Mouse (Mus musculus): ENCODE measurements around the gene Cald1. TPM values are rescaled to one million over a fixed set of nuclear protein-coding genes. Genes with fewer than 3 reads are reported as not detected.

Gene Cald1
- polyA plus RNA-seq, 1 experiment from 2014 or later, result 401 TPM

DNA sequence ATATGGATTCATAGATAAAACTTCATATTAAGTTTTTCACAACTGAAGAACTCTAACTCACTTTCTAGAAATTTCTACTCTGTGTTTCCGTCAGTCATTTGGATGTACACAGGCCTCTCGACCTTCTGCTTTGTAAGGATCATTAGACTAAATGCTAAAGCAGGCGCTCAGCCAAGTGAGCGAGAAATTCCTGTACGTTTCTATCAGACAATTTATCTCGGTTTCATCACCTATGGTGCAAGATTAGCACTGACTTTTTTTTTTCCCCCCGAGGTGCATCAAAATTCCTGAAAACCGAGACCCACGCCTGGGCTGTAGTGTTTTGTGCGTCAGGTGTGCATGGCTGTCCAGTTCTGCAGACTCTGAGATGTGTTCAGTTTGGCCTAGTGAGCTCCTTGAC, 113.3 kb downstream of the Cald1 start:
- no peaks in the 10 kb centered on the region for H3K9me3 ChIP-seq
- 60% methylated on average over 10 of the region's 10 CpGs for WGBS
- H3K4me3 ChIP-seq (replicated peaks), result no peak overlapping the region
- H3K9ac ChIP-seq, result no peak overlapping the region
- H3K27me3 ChIP-seq (replicated peaks), result no peaks in the 10 kb centered on the region
- H3K4me1 ChIP-seq, result peaks cover 26% of the 10 kb centered on the region
- H3K4me2 ChIP-seq, result no peak overlapping the region
- H3K36me3 ChIP-seq, result no peaks in the 10 kb centered on the region
- ATAC-seq (ENCODE audit: insufficient read depth, low FRiP score, low read depth), result no peak
- no peak overlapping the region for H3K27ac ChIP-seq

DNA sequence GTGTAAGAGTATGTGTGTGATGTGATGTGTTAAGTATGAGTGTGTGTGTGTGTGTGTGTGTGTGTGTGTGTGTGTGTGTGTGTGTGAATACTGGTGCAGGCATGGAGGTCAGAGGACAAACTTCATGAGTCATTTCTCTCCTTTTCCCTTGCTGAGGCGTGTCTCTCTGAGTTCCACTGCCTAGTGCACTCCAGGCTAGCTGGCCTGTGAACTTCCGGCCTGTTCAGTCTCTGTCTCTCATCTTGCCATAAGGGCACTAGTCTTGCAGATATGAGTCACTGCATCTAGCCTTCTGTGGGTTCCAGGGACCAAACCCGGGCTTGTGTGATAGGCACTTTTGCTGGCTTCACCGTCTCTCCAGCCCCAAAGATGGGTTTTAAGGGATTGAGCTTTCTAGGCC, 114.9 kb downstream of the Cald1 start:
- Histone ChIP-seq H3K4me2 (no peak overlapping the region), H3K36me3 (no peaks in the 10 kb centered on the region), H3K4me1 (peaks cover 33% of the 10 kb centered on the region), H3K27me3 (replicated peaks) (no peaks in the 10 kb centered on the region), H3K9ac (no peak overlapping the region), H3K4me3 (replicated peaks) (no peak overlapping the region), H3K9me3 (no peaks in the 10 kb centered on the region), H3K27ac (no peak overlapping the region)
- 83% methylated on average over 4 of the region's 4 CpGs for WGBS
- ATAC-seq (ENCODE audit: insufficient read depth, low FRiP score, low read depth), result no peak

DNA sequence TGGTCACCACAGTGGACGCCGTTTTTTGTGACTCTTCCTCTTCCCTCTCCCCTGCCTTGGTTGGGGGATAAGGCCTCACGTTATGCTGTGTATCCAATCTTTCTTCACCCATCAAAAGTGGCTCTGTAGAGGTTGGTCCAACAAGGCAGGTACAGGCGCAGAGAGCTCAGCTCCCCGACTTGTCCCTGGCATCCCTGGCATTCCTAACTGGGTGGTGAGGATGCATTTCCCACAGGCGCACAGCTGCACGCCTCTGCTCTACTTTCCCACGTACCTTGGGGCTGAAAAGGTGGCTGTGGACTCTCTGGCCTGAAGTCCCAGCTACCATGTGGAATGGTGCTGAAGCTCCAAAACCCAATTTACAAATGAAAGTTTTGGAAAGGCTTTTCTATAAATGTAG, 115.5 kb downstream of the Cald1 start:
- H3K4me2 ChIP-seq, result no peak overlapping the region
- H3K9ac ChIP-seq, result no peak overlapping the region
- H3K4me3 ChIP-seq (replicated peaks), result no peak overlapping the region
- no peaks in the 10 kb centered on the region for H3K9me3 ChIP-seq
- H3K27ac ChIP-seq, result no peak overlapping the region
- peaks cover 26% of the 10 kb centered on the region for H3K4me1 ChIP-seq
- no peaks in the 10 kb centered on the region for H3K36me3 ChIP-seq
- 87% methylated on average over 8 of the region's 8 CpGs for WGBS
- no peaks in the 10 kb centered on the region for H3K27me3 ChIP-seq (replicated peaks)
- ATAC-seq (ENCODE audit: insufficient read depth, low FRiP score, low read depth), result no peak

DNA sequence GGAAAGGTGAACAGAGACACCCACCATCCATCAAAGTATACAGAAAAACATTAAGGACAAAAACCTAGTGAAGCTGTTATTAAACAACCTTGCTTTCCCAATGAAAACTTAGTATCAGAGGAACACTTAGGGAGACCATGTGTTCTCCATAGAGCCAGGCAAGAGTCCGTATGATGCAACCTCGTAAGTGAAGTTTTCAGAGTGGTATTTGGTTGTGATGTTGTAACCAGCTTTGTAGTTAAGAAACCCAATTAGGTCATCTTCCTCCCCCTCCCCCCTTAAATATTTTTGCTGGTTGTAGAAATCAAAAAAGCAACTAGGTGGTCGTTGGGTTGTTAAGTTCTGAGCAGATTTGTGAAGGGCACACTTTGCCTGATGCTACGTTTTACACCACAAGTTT, 116.3 kb downstream of the Cald1 start:
- peaks cover 23% of the 10 kb centered on the region; the same call in 1 of the 2 replicates for H3K4me1 ChIP-seq
- WGBS, result 78% methylated on average over 4 of the region's 4 CpGs

DNA sequence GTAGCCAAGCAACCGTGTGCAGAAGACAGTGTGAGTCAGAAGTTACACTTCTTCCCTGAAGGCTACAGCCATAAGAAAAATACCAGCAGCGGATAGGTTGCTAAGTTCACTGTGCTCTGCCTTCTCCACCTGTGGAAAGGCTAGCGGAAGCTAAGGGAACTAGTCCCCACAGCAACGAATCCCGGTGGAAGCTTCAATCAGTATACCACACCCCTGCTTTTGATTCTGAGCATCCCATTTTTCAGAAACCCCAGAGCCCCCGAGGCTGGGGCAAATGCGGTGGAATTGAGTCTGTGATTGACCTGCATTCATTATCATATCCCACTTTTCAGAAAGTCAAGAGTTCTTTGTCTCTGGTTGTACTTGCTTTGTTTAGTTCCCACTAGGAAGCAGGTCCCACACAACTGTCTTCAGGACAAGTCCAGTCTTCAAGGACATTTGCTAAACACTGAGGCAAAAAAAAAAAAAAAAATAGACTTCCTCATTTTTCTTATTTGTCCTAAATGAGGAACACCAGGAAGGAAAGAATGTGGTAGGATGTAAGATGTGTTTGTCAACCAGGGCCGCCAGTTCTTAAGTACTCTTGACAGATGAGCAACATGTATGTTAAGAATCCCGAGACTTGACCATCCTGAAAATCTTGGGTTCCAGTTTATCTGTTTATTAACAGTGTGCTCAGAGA, 118.0 kb downstream of the Cald1 start:
- Histone ChIP-seq H3K36me3 (no peaks in the 10 kb centered on the region), H3K4me3 (replicated peaks) (no peak overlapping the region), H3K27me3 (replicated peaks) (no peaks in the 10 kb centered on the region), H3K9me3 (no peaks in the 10 kb centered on the region), H3K4me2 (no peak overlapping the region), H3K9ac (no peak overlapping the region), H3K4me1 (peaks cover 12% of the 10 kb centered on the region; the same call in 1 of the 2 replicates), H3K27ac (peak overlapping the region; percentile 31; the same call in 1 of the 2 replicates)
- no peak for ATAC-seq (ENCODE audit: insufficient read depth, low FRiP score, low read depth)
- 76% methylated on average over 9 of the region's 9 CpGs for WGBS

More for the DNA sequence above, 116.3 kb downstream of the Cald1 start:
- Histone ChIP-seq H3K36me3 (no peaks in the 10 kb centered on the region), H3K4me2 (no peak overlapping the region), H3K9ac (no peak overlapping the region), H3K4me3 (replicated peaks) (no peak overlapping the region), H3K27ac (no peak overlapping the region), H3K9me3 (no peaks in the 10 kb centered on the region), H3K27me3 (replicated peaks) (no peaks in the 10 kb centered on the region)
- ATAC-seq (ENCODE audit: insufficient read depth, low FRiP score, low read depth), result no peak

DNA sequence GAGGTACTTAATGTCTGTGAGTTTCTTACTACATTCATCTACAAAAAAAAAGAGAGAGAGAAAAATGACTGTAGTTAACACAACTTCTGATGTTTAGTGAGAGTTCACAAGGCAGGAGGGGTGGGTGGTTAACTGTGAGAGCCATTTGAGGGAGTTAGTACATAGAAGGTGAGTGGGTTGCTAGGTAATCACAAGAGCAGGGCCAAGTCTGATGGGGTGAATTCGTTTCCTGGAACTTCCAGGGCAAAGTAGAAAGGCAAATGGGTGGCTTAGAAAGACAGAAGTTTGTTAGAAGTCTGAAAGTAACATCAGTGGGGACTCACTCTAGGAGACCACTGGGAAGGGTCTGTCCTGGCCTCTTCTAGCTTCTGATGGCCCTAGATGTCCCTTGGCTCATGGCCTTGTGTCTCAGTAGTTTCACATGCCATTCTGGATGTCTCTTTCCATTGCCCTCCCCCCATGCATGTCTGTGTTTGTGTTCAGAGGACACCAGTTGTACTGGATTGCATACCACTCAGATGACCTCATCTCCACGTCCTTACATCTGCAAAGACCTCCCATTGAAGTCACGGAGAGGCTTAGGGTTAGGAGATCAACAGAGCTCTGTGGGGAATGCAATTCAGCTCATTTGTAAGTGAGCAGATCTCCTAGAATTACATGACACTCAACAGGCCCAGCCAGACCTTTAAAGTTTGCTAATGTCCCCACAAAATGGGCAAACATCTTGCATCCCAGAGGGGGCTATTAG, 118.8 kb downstream of the Cald1 start:
- Histone ChIP-seq H3K4me3 (replicated peaks) (no peak overlapping the region), H3K9me3 (no peaks in the 10 kb centered on the region), H3K36me3 (no peaks in the 10 kb centered on the region), H3K4me1 (peaks cover 14% of the 10 kb centered on the region), H3K9ac (no peak overlapping the region), H3K27me3 (replicated peaks) (no peaks in the 10 kb centered on the region), H3K4me2 (no peak overlapping the region), H3K27ac (peak overlapping the region; percentile 31; the same call in 1 of the 2 replicates)
- 24% methylated on average over 3 of the region's 3 CpGs for WGBS
- no peak for ATAC-seq (ENCODE audit: insufficient read depth, low FRiP score, low read depth)

DNA sequence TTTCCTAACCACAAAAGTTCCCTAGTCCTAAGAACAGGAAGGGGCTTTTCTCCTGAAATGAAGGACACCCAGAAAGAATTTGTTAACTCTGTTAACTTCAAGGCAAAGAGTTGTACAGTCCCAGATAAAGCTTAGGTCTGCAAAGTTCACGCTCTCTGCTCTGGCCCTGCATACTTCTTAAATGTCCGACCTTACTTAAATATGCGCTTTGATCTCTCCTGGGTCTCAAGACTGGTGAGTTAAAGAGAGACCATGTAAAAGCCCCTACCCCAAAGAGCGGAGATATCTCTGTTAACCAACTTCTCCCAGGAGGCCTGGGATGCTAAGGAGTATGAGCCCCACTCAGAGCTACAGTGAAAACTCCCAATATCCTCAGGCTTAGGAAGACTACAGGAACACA, 119.4 kb downstream of the Cald1 start:
- Histone ChIP-seq H3K9ac (no peak overlapping the region), H3K27ac (peak overlapping the region; percentile 31; the same call in 1 of the 2 replicates), H3K4me2 (no peak overlapping the region), H3K27me3 (replicated peaks) (no peaks in the 10 kb centered on the region), H3K4me3 (replicated peaks) (no peak overlapping the region), H3K36me3 (no peaks in the 10 kb centered on the region), H3K4me1 (peaks cover 14% of the 10 kb centered on the region), H3K9me3 (no peaks in the 10 kb centered on the region)
- no peak for ATAC-seq (ENCODE audit: insufficient read depth, low FRiP score, low read depth)
- 83% methylated on average over 4 of the region's 4 CpGs for WGBS

DNA sequence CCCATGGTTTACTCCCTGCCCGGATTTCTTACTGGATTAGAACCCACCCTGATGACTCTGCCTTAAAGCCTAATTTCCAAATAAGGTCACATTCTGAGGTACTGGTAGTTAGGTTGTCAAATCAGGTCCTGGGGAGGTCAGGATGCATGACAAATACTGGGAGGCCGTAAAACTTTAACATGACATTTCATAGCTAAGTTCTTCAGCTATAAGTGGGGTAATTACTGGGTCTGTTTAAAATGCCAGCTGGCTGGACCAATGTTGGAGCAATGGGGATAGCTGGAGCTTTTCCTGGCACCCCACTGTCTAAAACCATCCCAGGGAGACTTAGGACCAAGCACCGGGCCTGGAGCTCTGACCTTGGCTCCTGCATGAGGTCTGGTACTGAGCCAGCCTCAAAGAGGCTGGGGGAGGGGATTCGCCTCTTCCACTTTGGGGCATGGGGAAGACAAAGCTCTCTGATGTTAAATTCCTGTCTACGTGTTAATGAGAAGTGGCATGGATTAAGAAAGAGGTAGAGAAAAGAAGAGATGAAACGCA, 120.9 kb downstream of the Cald1 start:
- Histone ChIP-seq H3K9me3 (no peaks in the 10 kb centered on the region), H3K27ac (no peak overlapping the region), H3K4me3 (replicated peaks) (no peak overlapping the region), H3K4me1 (peaks cover 14% of the 10 kb centered on the region), H3K36me3 (no peaks in the 10 kb centered on the region), H3K9ac (no peak overlapping the region), H3K4me2 (no peak overlapping the region), H3K27me3 (replicated peaks) (no peaks in the 10 kb centered on the region)
- WGBS, result 72% methylated on average over 6 of the region's 6 CpGs
- no peak for ATAC-seq (ENCODE audit: insufficient read depth, low FRiP score, low read depth)

DNA sequence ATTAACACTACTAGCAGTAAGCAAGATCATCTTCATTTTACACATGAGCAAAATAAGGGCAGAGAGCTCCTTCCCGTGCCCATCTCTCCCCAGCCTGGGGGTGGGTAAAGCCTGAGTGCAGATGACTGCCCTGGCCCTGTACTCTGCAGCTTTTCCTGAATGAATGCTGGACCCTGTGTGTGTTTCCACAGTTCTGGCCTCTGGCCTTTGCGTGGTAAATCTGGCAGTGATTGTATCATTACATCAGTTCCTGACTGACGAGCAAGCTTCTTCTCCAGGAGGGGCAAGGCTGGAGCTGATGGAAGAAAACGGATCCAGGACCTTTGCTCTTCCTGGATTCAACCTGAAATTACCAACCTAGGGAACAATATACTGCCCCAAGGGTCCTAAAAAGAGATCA, 122.1 kb downstream of the Cald1 start:
- H3K4me1 ChIP-seq, result peaks cover 14% of the 10 kb centered on the region
- H3K9ac ChIP-seq, result no peak overlapping the region
- no peaks in the 10 kb centered on the region for H3K36me3 ChIP-seq
- H3K4me2 ChIP-seq, result no peak overlapping the region
- H3K27ac ChIP-seq, result no peak overlapping the region
- no peaks in the 10 kb centered on the region for H3K27me3 ChIP-seq (replicated peaks)
- H3K9me3 ChIP-seq, result no peaks in the 10 kb centered on the region
- WGBS, result 56% methylated on average over 4 of the region's 4 CpGs
- ATAC-seq (ENCODE audit: insufficient read depth, low FRiP score, low read depth), result no peak
- H3K4me3 ChIP-seq (replicated peaks), result no peak overlapping the region

DNA sequence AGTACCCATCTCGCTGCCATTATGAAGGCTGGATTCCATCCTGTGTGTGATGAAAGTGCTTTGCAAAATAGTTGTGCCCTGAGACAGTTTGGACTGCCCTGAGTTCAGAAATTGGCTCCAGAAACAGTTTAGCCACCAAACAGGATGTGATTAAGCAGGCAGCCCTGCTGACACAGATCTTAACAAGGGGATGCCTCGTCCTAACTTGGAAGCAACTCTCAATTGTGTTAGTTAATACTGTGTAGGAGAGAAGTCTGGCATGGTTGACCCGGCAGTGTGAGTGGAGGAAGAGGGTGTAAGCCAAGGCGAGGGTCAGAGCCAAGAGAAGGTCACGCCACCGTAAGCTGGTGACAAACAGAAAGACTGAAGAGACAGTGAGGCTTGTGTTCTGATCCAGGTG, 123.4 kb downstream of the Cald1 start:
- H3K9me3 ChIP-seq, result no peaks in the 10 kb centered on the region

DNA sequence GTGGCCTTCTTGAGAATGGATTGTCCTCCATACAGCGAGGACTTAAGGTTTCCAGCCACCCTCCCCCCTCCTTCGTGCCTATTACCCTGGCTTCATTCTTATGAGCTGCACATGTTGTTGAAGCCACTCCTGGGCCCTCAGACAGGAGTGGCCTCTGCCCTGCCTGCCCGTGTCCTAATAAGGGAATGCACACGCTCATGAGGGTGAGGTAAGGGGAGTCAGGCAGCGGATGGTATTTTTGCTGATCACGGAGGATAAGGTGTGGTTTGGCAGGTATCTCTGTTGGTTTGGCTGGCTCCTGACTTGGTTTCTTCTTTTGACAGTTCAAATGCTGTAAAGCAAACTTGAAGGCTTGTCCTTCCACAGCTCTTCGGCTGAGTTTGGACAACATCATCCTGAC, 124.4 kb downstream of the Cald1 start:
- no peak overlapping the region for H3K9ac ChIP-seq
- no peak overlapping the region for H3K4me3 ChIP-seq (replicated peaks)
- peaks cover 6% of the 10 kb centered on the region for H3K4me1 ChIP-seq
- WGBS, result 80% methylated on average over 7 of the region's 7 CpGs
- H3K4me2 ChIP-seq, result no peak overlapping the region
- H3K36me3 ChIP-seq, result no peaks in the 10 kb centered on the region
- H3K27ac ChIP-seq, result no peak overlapping the region
- H3K27me3 ChIP-seq (replicated peaks), result no peaks in the 10 kb centered on the region
- ATAC-seq (ENCODE audit: insufficient read depth, low FRiP score, low read depth), result no peak
- no peaks in the 10 kb centered on the region for H3K9me3 ChIP-seq

More for the DNA sequence above, 123.4 kb downstream of the Cald1 start:
- Histone ChIP-seq H3K4me2 (no peak overlapping the region), H3K36me3 (no peaks in the 10 kb centered on the region), H3K4me1 (peaks cover 14% of the 10 kb centered on the region), H3K27me3 (replicated peaks) (no peaks in the 10 kb centered on the region), H3K4me3 (replicated peaks) (no peak overlapping the region), H3K9ac (no peak overlapping the region), H3K27ac (no peak overlapping the region)
- no peak for ATAC-seq (ENCODE audit: insufficient read depth, low FRiP score, low read depth)
- 67% methylated on average over 6 of the region's 6 CpGs for WGBS

DNA sequence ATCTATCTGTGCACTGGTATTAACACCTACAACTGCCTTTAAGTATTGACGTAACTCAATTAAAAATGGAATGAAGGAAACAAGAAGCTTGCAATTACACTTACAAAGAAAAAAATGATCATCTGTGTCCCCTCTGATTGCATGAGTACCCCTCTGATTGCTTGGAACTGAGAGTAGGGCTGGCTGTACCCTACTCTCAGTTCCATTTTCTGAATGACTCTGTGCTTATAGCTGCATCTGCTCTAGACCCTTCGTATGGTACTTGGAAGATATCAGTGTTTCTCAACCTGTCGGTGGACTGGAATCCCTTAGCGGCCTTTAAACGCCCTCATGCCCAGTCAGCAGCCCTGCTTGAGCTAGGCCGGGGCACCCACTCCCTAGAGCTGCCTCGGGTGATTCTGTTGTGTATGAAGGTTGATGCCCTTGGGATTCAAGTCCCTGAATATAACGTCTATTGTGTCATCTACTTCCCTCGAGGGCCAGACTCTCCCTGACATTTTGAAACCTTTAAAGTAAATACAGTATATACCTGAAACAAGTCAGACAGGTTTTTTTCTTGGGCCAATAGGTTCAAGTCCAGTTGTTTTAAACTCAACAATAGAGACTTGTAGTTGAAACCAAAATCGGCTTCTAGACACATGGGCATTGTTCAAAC, 125.1 kb downstream of the Cald1 start:
- 88% methylated on average over 10 of the region's 10 CpGs for WGBS

More for the DNA sequence above, 125.1 kb downstream of the Cald1 start:
- Histone ChIP-seq H3K36me3 (no peaks in the 10 kb centered on the region), H3K9ac (no peak overlapping the region), H3K4me3 (replicated peaks) (no peak overlapping the region), H3K9me3 (no peaks in the 10 kb centered on the region), H3K27ac (no peak overlapping the region), H3K4me2 (no peak overlapping the region), H3K4me1 (peaks cover 2% of the 10 kb centered on the region; the same call in 1 of the 2 replicates), H3K27me3 (replicated peaks) (no peaks in the 10 kb centered on the region)
- ATAC-seq (ENCODE audit: insufficient read depth, low FRiP score, low read depth), result no peak
